Mouse (Mus musculus) kidney, embryonic 14.5 days (tissue): ENCODE results near the gene Slc10a1. TPM values are rescaled to one million over a fixed set of nuclear protein-coding genes. Genes with fewer than 3 reads are reported as not detected.
A peak's percentile ranks its signal among the peaks of the same experiment; 100 is the strongest.

Experiments
- ATAC-seq: fragments of 200-750 bp; cut with Nextera tagmentation; 2 replicates; pipeline ENCODE4 v1.8.0; 2017; ENCODE audit warnings: moderate number of reproducible peaks, mild to moderate bottlenecking, moderate TSS enrichment, moderate library complexity; ENCODE audit not compliant: low FRiP score, low TSS enrichment
- H3K27ac ChIP-seq: fragments of 300-500 bp; sonication (generic); 2 replicates; pipeline ENCODE4 v1.5.1; 2014; ENCODE audit warnings: low read depth, mild to moderate bottlenecking, low read length, moderate library complexity, mixed read lengths
- H3K27me3 ChIP-seq: fragments of 300-500 bp; sonication (generic); 2 replicates; pipeline ENCODE4 v1.6.1; 2014; ENCODE audit warnings: mild to moderate bottlenecking, low read length; ENCODE audit not compliant: control insufficient read depth, insufficient read depth
- H3K36me3 ChIP-seq: fragments of 300-500 bp; sonication (generic); 2 replicates; pipeline ENCODE4 v1.6.1; 2014; ENCODE audit warnings: low read length, mixed read lengths; ENCODE audit not compliant: control insufficient read depth, insufficient read depth
- H3K4me1 ChIP-seq: fragments of 300-500 bp; sonication (generic); 2 replicates; pipeline ENCODE4 v1.6.1; 2014; ENCODE audit warnings: low read length, mixed read lengths; ENCODE audit not compliant: control insufficient read depth, insufficient read depth
- H3K4me2 ChIP-seq: fragments of 300-500 bp; sonication (generic); replicated peaks from 2 replicates; pipeline ENCODE4 v1.6.1; 2014; ENCODE audit warnings: low read depth, mild to moderate bottlenecking, low read length
- H3K4me3 ChIP-seq: fragments of 300-500 bp; sonication (generic); 2 replicates; pipeline ENCODE4 v1.5.1; 2014; ENCODE audit warnings: mild to moderate bottlenecking, low read length
- H3K9ac ChIP-seq: fragments of 300-500 bp; sonication (generic); 2 replicates; pipeline ENCODE4 v1.6.1; 2014; ENCODE audit warnings: low read depth, mild to moderate bottlenecking, low read length, moderate library complexity
- H3K9me3 ChIP-seq: fragments of 300-500 bp; sonication (generic); 2 replicates; pipeline ENCODE4 v1.6.1; 2016; ENCODE audit warnings: low read length; ENCODE audit not compliant: control insufficient read depth
- WGBS: fragments of 180-500 bp; shearing (Covaris S2); extraction: QIAGEN DNeasy Blood & Tissue Kit; methylation state at CpG from one replicate; pipeline ENCODE4 v1.1.7; 2014; 5-methylcytosine and 5-hydroxymethylcytosine counted together
- polyA plus RNA-seq: library from polyadenylated mRNA; unstranded; fragments of >200 nt; fragmentation: Nextera tagmentation; extraction: Ambion mirVana; gene quantifications from 2 replicates; pipeline ENCODE4 v1.2.1, GENCODE M21; 2014

Slc10a1 gene
- polyA plus RNA-seq, 1 experiment from 2014 or later, result 0.46 TPM

DNA sequence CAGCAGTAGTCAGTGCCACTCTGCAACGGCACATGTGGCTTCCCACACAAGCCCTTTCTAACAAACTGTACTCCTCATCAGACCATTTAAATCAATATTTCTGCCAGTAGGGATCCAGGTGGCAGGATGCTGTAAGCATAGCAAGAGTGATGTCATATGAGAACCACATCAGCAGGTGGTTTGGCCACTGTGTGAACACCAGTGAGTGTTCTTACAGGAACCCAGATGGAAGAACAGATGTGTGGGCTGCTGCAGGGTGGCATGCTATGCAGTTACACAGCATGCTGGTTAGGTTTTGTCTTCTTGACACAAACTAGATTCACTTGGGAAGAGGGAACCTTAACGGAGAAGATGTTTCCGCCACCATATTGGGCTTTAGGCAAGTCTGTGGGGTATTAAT, 26.6 kb downstream of the Slc10a1 start:
- H3K9ac ChIP-seq, result no peak overlapping the region
- H3K4me1 ChIP-seq, result no peaks in the 10 kb centered on the region
- ATAC-seq, result no peak
- 99% methylated on average over 3 of the region's 3 CpGs for WGBS
- H3K27ac ChIP-seq, result no peak overlapping the region
- H3K9me3 ChIP-seq, result no peaks in the 10 kb centered on the region
- no peak overlapping the region for H3K4me2 ChIP-seq
- no peaks in the 10 kb centered on the region for H3K27me3 ChIP-seq
- peaks cover 4% of the 10 kb centered on the region for H3K36me3 ChIP-seq
- H3K4me3 ChIP-seq, result no peak overlapping the region

DNA sequence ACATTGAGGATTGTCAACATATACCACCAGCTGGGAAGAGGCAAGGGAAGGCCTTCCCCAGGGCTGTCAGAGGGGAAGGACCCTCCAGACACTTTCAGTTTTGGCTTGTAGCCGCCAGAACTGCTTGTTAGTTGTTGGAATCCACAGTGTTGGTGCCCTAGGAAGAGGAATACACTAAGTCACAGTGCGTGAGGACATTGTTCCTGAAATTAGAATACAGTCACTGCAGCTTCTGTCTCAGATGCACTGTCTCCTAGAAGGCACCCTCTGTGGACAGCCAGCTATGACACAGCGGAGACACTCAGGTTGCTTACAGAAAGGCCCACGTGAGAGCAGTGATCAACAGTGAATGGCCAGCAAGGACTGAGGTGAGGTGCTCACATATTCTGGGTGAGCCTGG, 29.3 kb downstream of the Slc10a1 start:
- Histone ChIP-seq H3K4me1 (no peaks in the 10 kb centered on the region), H3K4me2 (no peak overlapping the region), H3K27ac (peak overlapping the region; percentile 14; the same call in 1 of the 2 replicates), H3K9me3 (no peaks in the 10 kb centered on the region), H3K4me3 (no peak overlapping the region), H3K9ac (no peak overlapping the region), H3K36me3 (no peaks in the 10 kb centered on the region), H3K27me3 (no peaks in the 10 kb centered on the region)
- WGBS, result 75% methylated on average over 4 of the region's 4 CpGs
- no peak for ATAC-seq

DNA sequence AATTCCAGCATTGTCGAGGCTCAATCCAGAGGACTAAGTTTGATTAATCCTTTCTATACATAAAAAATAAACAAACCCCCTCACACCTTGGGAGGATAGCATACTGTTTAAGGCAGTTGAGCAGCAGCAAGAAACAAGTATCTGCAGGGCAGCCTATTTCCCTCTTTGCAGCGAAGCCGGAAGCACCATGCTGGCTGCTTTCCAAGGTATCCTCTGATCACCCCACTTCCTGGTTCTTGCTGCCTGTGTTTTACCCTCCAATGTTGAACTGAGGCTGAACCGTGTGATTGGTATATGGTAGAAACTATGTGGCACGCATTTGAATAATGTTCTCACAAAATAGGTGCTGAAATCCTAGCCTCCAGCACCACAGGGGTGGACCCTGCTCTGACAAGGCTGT, 29.9 kb downstream of the Slc10a1 start:
- ATAC-seq, result peak; percentile 16; the same call in 1 of the 2 replicates
- WGBS, result 58% methylated on average over 5 of the region's 5 CpGs

DNA sequence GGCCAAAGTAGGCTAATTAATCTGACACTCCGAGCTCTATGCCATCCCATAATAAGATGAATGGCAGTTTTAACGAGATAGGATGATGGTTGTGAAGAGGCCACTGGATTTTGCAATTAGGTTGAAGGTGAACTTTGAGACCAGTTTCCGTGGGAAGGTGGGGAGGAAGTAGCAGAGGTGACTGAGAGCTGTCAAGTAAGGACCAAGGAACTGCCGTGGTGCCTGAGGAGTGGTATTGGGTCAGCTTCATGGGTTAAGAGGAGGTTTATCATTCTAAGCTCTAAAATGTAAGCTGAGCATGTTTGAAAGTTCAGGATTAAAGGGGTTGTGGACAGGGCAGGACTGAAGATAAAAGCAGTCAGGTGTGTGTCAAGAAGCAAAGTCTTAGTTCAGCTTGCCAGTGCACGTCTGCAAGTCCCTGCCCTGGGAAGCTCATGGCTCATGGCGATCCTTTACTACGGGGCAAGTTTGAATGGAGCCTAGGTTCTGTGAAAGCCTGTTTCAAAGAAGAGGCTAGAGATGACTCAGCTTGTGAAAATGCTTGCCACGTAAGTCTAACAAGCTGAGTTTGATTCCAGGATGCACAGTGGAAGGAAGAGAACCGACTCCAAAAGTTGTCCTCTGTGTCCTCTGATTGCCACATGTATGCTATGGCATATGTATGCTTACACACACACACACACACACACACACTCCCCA, 31.0 kb downstream of the Slc10a1 start:
- WGBS, result 77% methylated on average over 9 of the region's 9 CpGs
- H3K4me3 ChIP-seq, result no peak overlapping the region
- H3K9ac ChIP-seq, result no peak overlapping the region
- no peaks in the 10 kb centered on the region for H3K4me1 ChIP-seq
- no peak overlapping the region for H3K27ac ChIP-seq
- ATAC-seq, result no peak
- H3K36me3 ChIP-seq, result no peaks in the 10 kb centered on the region
- no peaks in the 10 kb centered on the region for H3K27me3 ChIP-seq
- no peaks in the 10 kb centered on the region for H3K9me3 ChIP-seq
- no peak overlapping the region for H3K4me2 ChIP-seq

More for the DNA sequence above, 29.9 kb downstream of the Slc10a1 start:
- Histone ChIP-seq H3K9ac (no peak overlapping the region), H3K27me3 (no peaks in the 10 kb centered on the region), H3K4me3 (no peak overlapping the region), H3K36me3 (no peaks in the 10 kb centered on the region), H3K27ac (peak overlapping the region; percentile 14; the same call in 1 of the 2 replicates), H3K4me2 (no peak overlapping the region), H3K4me1 (no peaks in the 10 kb centered on the region), H3K9me3 (no peaks in the 10 kb centered on the region)

DNA sequence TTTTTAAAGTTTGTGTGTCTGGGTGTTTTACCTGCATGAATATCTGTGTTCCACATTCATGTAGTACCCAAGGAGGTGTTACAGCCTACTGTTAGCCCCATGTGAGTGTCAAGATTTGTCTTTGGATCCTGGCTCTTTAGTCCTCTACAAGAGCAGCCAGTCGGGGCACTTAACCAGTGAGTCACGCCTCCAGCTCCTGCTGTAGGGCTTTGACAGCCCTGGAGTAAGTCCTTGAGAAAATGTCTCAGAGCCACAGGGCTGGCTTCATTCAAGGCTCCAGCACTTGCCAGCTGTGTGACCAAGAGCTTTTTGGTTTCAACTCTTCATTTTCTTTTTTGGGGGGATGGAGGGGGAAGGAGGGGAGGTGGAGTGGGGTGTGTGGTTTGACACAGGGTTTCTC, 31.8 kb downstream of the Slc10a1 start:
- ATAC-seq, result no peak
- no peaks in the 10 kb centered on the region for H3K9me3 ChIP-seq
- H3K4me1 ChIP-seq, result no peaks in the 10 kb centered on the region
- H3K27ac ChIP-seq, result no peak overlapping the region
- WGBS, result 62% methylated on average over 2 of the region's 2 CpGs
- H3K36me3 ChIP-seq, result no peaks in the 10 kb centered on the region
- no peak overlapping the region for H3K9ac ChIP-seq
- no peak overlapping the region for H3K4me2 ChIP-seq
- H3K27me3 ChIP-seq, result no peaks in the 10 kb centered on the region
- H3K4me3 ChIP-seq, result no peak overlapping the region

DNA sequence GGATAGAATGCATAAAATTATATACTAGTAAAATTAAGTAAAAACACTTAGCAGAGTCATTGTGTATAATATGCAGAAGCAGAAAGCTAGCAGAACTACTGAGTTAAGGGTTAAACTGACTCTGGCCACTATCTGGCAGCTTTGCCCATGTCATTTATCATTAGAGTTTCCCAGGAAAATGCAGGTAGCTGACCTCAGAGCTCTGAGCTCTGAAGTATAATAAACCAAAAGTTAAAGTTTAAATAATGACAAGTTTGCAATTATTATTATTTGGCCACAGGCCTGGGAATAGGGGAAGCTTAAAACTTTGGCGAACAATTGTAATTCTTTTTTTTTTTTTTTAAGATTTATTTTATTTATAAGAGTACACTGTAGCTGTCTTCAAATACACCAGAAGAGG, 35.6 kb downstream of the Slc10a1 start:
- H3K27ac ChIP-seq, result no peak overlapping the region
- H3K9ac ChIP-seq, result no peak overlapping the region
- no peaks in the 10 kb centered on the region for H3K9me3 ChIP-seq
- no peak for ATAC-seq
- H3K36me3 ChIP-seq, result no peaks in the 10 kb centered on the region
- H3K4me2 ChIP-seq, result no peak overlapping the region
- no peaks in the 10 kb centered on the region for H3K27me3 ChIP-seq
- no peak overlapping the region for H3K4me3 ChIP-seq
- 93% methylated on average over 1 of the region's 1 CpGs for WGBS
- no peaks in the 10 kb centered on the region for H3K4me1 ChIP-seq

DNA sequence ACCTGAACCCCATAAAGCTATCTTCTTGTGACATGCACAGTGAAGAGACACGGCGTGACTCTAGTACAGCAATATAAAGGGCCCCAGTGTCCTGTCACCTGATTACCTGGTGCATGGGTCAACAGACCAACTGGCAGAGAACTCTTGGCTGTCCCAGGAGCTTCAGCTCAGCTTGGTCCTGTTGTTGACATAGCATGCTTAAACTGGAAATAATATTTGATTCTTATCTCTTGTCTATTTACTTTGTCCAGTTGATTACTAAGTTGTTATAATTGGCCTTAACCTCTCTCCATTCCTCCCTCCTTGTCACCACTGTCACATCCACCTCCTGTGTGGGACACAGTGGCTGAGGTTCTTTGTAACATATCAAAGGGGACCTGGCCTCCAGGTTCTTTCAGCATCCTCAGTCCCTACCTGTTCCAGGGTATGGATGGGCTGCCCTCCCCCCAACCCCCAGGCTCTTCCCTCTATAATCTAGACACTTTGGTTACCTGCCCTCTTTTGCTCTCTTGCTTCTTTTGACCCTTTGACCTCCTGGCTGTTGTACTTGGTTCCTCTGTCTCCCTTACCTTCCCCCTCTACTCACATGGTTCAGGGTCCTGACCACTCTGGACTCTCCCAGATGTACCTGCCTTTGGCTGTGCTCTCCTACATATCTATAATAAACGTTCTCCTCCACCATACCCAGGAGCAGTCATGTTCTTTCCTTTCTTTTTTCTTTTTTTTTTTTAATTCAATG, 36.9 kb downstream of the Slc10a1 start:
- WGBS, result 77% methylated on average over 3 of the region's 3 CpGs
- no peaks in the 10 kb centered on the region for H3K27me3 ChIP-seq
- no peak overlapping the region for H3K27ac ChIP-seq
- no peak overlapping the region for H3K9ac ChIP-seq
- no peaks in the 10 kb centered on the region for H3K4me1 ChIP-seq
- no peak overlapping the region for H3K4me2 ChIP-seq
- no peaks in the 10 kb centered on the region for H3K36me3 ChIP-seq
- H3K9me3 ChIP-seq, result no peaks in the 10 kb centered on the region
- no peak for ATAC-seq
- no peak overlapping the region for H3K4me3 ChIP-seq

DNA sequence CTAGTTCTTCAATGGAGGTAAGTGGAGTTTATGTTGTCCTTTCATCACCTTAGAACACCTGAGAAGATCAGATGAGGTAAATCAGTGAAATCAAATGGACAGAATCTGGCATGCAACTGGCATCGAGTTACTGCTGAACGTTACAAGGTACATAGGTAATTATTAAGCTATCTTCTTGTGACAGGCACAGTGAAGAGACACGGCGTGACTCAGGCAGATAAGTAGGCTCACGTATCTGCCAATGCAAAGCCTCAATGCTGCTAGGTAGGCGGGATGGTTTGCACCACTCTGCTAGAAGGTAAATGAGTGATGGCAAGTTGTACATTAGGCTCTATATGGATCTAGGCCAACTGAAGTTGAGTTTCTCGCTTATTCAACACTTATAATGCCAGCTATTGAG, 38.4 kb downstream of the Slc10a1 start:
- Histone ChIP-seq H3K27ac (no peak overlapping the region), H3K36me3 (no peaks in the 10 kb centered on the region), H3K9me3 (no peaks in the 10 kb centered on the region), H3K9ac (no peak overlapping the region), H3K27me3 (no peaks in the 10 kb centered on the region), H3K4me1 (no peaks in the 10 kb centered on the region), H3K4me3 (no peak overlapping the region), H3K4me2 (no peak overlapping the region)
- ATAC-seq, result no peak
- 79% methylated on average over 7 of the region's 7 CpGs for WGBS

DNA sequence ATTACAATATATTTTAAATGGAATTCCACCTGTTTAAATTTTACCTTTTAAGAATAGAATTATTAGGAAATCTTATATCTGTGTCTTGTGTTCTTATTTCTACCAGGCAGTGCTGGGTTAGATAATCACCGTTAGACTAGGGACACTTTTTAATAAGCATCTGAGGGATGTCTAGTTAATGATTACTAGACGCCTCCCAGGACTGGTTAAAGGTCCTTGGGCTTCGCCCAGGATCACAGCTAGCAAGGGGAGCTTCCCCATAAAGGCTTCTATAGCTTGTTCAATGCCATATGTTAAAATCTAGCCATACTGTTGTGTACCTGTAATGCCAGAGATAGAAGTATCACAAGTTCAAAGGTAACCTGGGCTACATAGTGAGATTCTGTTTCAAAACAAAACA, 39.6 kb downstream of the Slc10a1 start:
- H3K4me3 ChIP-seq, result no peak overlapping the region
- no peaks in the 10 kb centered on the region for H3K9me3 ChIP-seq
- WGBS, result 68% methylated on average over 3 of the region's 3 CpGs

More for the DNA sequence above, 39.6 kb downstream of the Slc10a1 start:
- H3K27me3 ChIP-seq, result no peaks in the 10 kb centered on the region
- H3K27ac ChIP-seq, result no peak overlapping the region
- H3K36me3 ChIP-seq, result no peaks in the 10 kb centered on the region
- no peak overlapping the region for H3K4me2 ChIP-seq
- H3K4me1 ChIP-seq, result no peaks in the 10 kb centered on the region
- ATAC-seq, result no peak
- H3K9ac ChIP-seq, result no peak overlapping the region
